Mouse (Mus musculus): ENCODE measurements around the gene Rnf126. TPM values are rescaled to one million over a fixed set of nuclear protein-coding genes. Genes with fewer than 3 reads are reported as not detected.

Gene Rnf126
- total RNA-seq, 2 experiments from 2014 or later = 95.4 to 97.1 TPM

- no peak for DNase-seq (ENCODE audit: low spot score in 2 of 2)
- intact Hi-C loops (cut with DNase I) = no loop called here
These were observed 22.9 kb downstream of the Rnf126 start for GRCm38 (mm10) chr10:79743650-79744365.

GRCm38 (mm10) chr10:79743161-79743560 is 23.6 kb downstream of the Rnf126 start:
- DNase-seq (ENCODE audit: low spot score in 2 of 2) = no peak
- intact Hi-C loops (cut with DNase I) = no loop called here

DNA sequence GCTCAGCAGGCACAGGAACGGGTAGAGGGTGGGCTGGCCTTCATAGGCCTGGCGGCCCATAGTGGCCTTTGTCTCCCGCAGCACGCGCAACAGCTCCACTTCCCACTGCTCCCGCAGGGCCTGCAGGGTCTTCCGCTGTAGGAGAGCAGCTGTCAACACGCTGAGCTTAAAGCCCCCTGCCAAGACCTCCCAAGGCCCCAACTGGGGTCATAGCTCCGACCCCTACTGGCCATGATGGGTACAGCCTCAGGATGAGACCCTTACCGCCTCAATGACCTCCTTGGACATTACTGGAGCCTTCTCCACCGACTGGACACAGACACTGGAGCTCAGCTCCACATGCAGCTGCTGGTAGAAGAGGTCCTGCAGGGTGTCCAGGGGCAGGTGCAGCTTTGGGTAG is 25.9 kb downstream of the Rnf126 start:
- intact Hi-C loops (cut with DNase I) = no loop called here
- DNase-seq (ENCODE audit: low spot score in 2 of 2) = no peak

- intact Hi-C loops (cut with DNase I) = no loop called here
- no peak for DNase-seq (ENCODE audit: low spot score in 2 of 2)
These were observed 27.5 kb downstream of the Rnf126 start for GRCm38 (mm10) chr10:79739234-79739633.

GRCm38 (mm10) chr10:79738259-79738658 is 28.5 kb downstream of the Rnf126 start:
- DNase-seq (ENCODE audit: low spot score in 2 of 2) = no peak
- intact Hi-C loops (cut with DNase I) = no loop called here

DNA sequence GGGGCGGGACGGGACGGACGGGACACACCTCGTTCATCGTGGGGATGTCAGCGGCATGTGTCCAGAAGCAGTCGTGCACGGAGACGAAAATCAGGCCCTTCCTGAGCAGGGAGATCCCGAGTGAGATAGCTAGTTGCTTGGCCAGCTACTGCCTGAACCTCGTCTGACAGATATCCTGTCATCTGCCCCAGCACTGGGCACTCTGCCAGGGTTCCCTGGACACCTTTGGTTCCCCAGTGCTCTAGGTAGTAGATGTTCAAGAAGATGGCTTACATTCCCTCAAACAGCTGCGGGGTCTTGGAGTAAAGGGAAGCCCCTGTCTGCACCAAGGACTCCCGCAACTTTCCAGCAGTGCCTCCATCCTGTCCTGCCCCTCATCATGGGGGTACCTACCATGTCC is 30.0 kb downstream of the Rnf126 start:
- intact Hi-C loops (cut with DNase I) = no loop called here
- DNase-seq (ENCODE audit: low spot score in 2 of 2) = no peak

DNA sequence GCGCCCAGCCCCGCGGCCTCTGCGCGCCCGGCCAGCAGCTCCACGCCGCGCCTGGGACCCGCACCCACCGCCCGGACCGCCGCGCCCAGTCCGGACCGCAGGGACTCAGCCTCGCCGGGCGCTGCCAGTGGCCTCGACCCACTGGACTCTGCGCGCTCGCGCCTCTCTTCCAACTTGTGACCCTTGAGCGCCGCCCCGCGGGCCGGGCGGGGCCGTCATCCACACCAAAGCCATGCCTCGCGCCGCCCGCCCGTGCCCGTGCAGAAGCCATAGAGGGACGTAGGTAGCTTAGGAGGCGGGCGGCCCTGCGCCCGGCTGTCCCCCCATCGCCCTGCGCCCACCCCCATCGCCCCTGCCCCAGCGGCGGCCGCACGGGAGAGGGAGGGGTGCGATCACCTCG is 31.4 kb downstream of the Rnf126 start:
- intact Hi-C loops (cut with DNase I) = no loop called here
- DNase-seq (ENCODE audit: low spot score in 2 of 2) = no peak

- intact Hi-C loops (cut with DNase I) = no loop called here
These were observed 32.9 kb downstream of the Rnf126 start for GRCm38 (mm10) chr10:79733847-79734246.

GRCm38 (mm10) chr10:79732500-79732899 is 34.3 kb downstream of the Rnf126 start:
- peak; percentile 56 to 65 for DNase-seq (ENCODE audit: low spot score in 2 of 2)
- intact Hi-C loops (cut with DNase I) = no loop called here

More at GRCm38 (mm10) chr10:79733847-79734246, 32.9 kb downstream of the Rnf126 start:
- no peak for DNase-seq (ENCODE audit: low spot score in 2 of 2)

DNA sequence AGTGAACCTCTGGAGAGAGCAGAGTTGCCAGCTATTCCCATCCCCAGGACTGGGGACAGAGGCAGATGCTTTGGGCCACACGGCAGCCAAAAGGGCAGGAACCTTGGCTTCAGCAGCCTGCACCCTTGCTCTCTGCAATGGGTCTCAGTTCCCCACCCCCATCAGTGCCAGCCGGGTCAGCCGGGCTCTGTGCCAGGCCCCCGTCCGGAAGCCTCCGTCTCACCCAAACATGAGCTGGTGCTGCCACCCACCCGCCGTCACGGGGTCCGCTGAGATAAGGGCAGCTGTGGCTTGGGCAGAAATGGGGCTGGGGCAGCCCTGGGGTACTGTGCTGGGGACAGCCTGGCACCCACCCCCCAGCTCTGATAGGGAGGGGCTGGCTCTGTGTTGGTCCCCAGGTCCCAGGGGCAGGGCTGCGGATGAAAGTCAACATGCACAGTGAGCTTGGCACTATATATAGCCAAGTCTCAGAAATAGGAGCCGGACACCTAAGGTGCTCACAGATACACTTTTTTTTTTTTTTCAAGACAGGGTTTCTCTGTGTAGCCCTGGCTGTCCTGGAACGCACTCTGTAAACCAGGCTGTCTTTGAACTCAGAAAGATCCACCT is 37.3 kb downstream of the Rnf126 start:
- intact Hi-C loops (cut with DNase I) = no loop called here
- no peak for DNase-seq (ENCODE audit: low spot score in 2 of 2)

GRCm38 (mm10) chr10:79728323-79729249 is 38.2 kb downstream of the Rnf126 start:
- DNase-seq (ENCODE audit: low spot score in 2 of 2) = peak; percentile 43 to 64
- intact Hi-C loops (cut with DNase I) = no loop called here

GRCm38 (mm10) chr10:79726090-79726489 is 40.7 kb downstream of the Rnf126 start:
- intact Hi-C loops (cut with DNase I) = no loop called here
- DNase-seq (ENCODE audit: low spot score in 2 of 2) = no peak

DNA sequence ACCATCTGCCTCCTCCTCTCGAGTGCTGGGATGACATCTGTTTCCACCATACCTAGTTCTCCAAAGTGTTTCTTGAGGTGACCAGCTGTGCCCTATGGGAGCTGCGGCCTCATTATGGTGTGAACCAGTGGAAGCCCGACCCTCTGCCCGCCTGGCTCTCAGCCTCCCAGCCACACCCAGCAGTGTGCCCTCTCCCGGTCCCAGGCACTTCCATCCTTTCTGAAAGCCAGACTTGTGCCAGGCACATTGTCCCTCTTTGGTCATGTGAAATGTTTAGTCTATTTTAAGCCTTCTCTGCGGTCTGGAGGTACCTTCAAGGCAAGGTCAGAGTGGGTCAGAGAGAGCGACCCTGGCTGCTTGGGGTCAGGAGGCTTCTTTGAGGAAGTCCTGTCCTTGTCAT is 43.1 kb downstream of the Rnf126 start:
- intact Hi-C loops (cut with DNase I) = no loop called here
- no peak for DNase-seq (ENCODE audit: low spot score in 2 of 2)

GRCm38 (mm10) chr10:79723047-79723446 is 43.7 kb downstream of the Rnf126 start:
- DNase-seq (ENCODE audit: low spot score in 2 of 2) = no peak
- intact Hi-C loops (cut with DNase I) = no loop called here

GRCm38 (mm10) chr10:79721089-79721488 is 45.7 kb downstream of the Rnf126 start:
- DNase-seq (ENCODE audit: low spot score in 2 of 2) = no peak
- intact Hi-C loops (cut with DNase I) = no loop called here

DNA sequence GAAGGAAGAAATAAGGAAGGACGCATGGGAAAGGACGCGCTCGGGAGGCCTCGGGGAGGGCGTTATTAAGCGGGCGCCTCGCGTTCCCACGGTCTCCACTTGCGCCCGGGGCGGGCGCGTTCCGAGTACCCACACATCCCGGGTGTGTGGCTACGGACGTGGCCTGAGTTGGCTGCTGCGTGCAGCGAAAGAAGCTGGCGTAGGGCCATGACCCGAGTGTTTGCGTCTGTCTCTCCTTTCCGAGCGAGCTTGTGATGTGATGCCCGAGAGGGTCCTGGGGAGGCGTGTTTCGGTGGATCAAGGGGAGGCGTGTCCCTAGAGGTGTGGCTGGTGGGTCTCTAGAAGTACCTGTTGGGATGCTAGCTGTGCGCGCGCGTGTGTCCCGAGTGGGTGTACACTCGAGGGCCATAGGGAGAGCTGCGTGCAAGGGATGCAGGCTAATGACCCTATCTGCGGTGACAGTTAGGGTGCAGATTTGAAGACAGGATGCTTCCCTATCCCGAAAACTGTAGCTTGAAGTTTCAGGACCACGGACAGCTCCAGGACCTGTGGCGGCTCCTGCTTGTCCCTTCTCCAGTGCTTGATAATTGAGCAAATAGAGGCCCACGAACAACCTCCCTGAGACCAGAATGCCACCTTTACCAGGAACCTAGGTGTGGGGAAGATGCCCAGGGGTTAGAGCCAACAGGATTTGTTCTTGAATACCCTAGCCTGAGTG is 49.0 kb downstream of the Rnf126 start:
- intact Hi-C loops (cut with DNase I) = no loop called here
- no peak for DNase-seq (ENCODE audit: low spot score in 2 of 2)

DNA sequence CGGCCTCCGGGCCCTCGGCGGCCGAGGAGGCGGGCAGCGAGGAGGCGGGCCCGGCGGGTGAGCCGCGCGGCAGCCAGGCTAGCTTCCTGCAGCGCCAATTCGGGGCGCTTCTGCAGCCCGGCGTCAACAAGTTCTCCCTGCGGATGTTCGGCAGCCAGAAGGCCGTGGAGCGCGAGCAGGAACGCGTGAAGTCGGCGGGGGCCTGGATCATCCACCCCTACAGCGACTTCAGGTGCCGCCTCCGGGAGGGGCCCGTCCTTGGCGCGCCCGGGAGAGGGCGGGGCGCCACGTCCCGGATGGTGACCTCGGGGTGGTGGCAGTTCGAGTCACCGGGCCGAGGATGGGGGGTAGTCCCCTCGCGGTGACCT is 49.8 kb downstream of the Rnf126 start:
- intact Hi-C loops (cut with DNase I) = no loop called here
- peak in 1 of 2 experiments; percentile 51 for DNase-seq (ENCODE audit: low spot score in 2 of 2)

DNA sequence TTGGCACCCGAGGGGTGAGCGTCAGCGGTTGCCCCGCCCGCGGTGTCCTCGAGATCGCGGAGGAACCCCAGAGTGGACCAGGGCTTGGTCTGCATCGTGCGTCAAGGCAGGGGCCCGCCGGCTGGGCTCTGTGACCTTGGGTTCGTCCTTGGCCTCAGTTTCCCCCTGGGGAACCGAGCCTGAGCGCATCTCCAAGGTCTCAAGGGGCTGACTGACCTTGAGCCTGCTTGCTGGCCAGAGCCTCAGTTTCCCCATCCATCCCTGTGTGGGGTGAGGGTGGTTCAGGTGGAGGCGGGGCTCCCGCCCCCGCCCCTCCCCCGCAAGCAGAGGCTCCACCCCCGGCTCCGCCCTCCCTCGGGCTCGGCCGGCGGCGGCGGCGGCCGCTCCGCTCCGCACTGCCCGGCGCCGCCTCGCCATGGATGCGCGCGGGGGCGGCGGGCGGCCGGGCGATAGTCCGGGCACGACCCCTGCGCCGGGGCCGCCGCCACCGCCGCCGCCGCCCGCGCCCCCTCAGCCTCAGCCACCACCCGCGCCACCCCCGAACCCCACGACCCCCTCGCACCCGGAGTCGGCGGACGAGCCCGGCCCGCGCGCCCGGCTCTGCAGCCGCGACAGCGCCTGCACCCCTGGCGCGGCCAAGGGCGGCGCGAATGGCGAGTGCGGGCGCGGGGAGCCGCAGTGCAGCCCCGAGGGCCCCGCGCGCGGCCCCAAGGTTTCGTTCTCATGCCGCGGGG is 50.3 kb downstream of the Rnf126 start, which contains the start of gene Hcn2:
Gene Hcn2 (plus strand): TSS at position 381 of the 734 bp plus-strand sequence.
- no peak for DNase-seq (ENCODE audit: low spot score in 2 of 2)
- intact Hi-C loops (cut with DNase I) = no loop called here

DNA sequence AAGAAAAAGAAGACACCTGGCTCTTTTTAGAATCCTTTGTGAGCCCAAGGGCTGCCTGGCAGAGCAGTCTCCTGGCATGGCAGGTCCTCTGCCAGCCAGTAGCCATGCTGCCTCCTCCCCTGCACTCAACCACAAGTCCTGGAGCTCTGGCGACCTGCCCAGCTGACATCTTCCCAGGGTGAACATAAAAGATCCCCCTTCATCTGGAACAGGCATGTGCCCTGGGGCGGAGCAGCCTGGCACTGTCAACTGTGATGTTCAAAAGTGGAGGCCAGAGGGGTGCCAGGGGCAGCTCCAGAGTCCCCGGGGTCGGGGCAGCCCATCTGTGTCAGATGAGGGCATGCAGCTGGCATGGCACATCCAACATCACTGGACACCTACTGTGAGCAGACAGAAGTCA is 51.8 kb downstream of the Rnf126 start:
- no peak for DNase-seq (ENCODE audit: low spot score in 2 of 2)
- intact Hi-C loops (cut with DNase I) = no loop called here
